Mouse (Mus musculus) right cerebral cortex, postnatal 36 days (tissue): Measurements from ENCODE around the gene Ush1g.

Experiments
- DNase-seq, 2 experiments: peaks; one replicate each; pipeline ENCODE4 v3.0.0; 2022; ENCODE audit warnings: low spot score in 2 of 2, mixed read lengths in 1 of 2

The Ush1g gene

DNA sequence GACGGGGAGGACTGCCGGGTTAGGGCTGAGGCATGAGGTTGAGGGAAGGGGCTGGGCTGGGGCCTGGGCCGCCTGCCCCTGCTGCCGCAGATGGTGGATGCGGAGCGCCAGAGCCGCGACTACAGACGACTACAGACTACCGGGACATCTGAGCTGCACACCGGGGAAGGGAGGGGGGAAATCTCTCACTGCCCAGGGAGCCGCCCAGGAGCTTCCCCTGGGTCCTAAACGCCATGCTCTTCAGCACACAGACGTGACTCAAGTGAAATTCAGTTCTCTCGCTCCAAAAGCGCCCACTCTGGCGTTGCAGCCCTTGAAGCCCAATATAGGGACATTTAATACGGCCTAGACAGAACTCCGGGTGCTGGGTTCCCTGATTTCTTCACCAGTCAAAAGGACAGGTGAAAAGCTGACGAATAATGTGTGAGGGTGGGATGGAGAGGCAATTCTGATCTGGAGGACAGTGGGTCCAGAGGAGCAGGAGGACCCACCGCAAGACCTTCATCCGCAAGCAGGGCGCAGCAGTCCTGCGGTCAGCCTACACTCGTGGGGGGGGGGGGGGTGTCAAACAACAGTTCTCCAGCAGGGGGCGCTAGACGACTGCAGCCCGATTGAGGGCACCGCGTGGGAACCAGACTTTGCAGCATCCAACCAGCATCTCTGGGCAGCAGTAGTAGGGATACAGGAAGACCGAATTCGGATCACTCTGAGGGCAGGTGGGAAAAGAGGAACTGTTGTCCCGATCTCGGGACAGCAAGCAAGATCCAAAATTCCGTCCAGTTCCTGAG, at the start of gene Ush1g:
Ush1g (minus strand) TSS at position 136 of the 788 bp plus-strand sequence.
- DNase-seq, result no peak

DNA sequence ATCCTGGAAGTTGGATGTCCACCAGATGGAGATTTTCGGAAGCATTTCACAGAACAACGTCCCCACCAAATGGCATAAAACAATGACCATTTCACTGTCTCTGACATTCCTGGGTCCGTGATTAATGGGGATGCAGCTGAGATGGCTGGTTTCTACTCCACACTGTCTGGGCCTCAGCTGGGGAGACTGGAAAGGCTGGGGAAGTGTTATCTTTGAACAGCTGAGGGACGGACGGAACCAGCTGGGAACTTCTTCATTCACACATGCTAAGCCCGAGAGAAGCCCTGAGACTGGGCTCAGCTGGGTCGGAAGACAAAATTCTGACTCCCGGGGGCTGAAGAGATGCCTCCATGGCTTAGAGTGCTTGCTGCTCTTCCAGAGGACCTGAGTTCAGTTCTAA, 49.5 kb upstream of the Ush1g start:
- no peak for DNase-seq

DNA sequence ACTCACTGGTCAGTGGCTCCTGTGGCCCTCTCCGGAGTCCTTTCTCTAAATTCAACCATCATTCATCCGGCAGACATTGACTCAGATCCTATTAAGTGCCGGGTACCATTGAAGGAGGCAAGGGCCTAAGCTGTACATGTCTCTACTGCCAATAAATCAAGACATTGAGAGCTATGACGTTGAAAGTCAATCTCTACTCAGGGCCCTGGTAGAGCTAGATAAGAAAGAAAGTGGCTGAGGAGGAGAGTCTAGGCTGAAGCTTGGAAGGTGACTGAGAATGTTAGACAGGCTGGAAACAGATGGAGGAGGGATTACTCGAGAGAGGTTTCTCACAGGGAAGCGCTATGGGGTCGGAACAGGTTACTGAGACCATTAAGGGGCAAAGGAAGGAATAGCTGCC, 48.5 kb upstream of the Ush1g start:
- DNase-seq, result no peak

DNA sequence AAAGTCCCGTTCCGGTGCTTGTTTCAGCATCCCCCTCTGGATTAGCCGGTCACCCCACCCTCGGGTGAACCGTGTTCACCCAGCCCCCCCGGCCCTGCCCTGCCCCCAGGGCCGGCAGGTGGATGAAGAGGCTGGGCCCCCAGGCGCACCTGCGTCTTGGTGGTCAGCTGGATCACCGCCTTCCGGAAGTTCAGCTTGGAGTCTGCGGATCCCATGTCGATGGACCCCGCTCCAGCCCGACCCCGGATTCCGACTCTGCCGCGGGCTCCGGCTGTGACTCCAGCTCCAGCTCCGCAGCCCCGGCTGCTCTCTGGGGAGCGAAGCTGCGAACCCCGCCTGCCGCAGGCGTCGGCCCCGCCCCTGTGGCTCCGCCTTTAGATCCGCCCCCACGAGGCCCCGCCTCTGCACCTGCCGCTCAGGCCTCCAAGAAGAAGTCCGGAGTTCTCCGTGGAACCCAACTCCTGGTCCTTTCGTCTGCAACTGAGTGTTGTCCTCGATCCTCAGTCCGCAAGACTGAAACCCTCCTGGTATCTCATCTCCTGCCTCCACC, 45.6 kb upstream of the Ush1g start, which contains the start of gene Hid1:
Hid1 (minus strand) TSS at position 362 of the 550 bp plus-strand sequence.
- peak; percentile 83 to 84 for DNase-seq

DNA sequence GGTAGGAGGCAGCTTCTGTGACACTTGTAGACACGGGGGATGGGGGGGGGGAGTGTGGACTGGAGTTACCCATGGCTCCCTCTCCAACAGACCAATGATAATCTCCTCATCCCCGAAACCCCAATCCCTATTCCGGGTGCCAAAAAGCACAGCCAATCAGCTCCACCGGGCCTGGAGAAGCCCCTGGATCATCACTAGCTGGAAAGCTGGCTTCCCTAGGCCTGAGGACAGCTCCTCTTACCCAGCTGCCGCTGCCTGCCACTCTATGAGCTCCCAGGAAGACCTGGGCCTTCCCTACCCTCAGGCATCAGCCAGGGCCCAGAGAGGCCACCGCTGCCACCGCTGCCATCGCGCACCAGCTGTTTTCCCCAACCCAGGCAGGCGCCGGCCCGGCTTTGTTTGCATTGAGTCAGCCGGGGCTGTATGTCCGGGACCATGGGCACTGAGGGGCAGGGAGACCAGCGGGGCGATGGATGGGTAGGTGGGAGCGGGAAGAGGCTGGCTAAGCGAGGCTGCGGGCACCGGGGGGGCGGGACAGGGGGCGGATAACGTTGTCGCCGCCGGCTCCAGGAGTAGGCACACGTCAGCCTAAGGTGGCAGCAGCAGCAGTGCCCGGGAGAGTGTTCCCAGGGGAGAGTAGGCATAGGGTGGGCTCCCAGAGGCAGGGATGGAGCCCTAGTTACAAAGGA, 45.0 kb upstream of the Ush1g start:
- DNase-seq, result peak; percentile 60 to 64

DNA sequence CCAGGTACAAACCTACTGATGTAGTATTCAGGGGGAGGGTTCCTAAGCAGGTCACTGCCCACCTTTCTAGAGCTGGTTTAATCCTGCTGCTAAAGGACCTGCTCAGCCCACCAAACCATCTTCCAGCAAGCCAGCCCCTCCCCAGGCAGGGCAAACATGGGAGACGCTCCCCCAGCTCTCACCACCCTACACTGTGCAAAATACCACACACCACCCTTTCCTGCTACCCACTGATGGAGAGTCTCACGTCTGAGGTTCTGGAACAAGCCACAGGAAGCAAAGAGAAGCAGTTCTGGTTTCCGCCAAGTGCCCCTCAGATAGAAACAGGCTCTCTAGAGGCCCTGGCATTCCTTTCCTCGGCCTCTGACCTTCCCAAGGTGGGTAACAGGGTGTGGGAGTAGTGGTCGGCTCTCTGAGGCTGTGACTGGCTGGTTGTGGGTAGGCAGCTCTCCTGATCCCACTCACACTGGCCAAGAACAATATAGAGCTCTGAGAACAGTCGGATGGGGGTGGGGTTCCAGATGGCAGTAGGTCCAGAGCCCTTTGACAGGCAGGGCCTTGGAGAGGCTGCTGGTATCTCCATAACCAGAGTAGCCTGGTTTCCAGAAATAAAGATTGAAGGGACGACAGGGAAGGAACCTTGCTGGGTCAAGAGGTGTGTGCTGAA, 44.3 kb upstream of the Ush1g start:
- DNase-seq, result no peak

DNA sequence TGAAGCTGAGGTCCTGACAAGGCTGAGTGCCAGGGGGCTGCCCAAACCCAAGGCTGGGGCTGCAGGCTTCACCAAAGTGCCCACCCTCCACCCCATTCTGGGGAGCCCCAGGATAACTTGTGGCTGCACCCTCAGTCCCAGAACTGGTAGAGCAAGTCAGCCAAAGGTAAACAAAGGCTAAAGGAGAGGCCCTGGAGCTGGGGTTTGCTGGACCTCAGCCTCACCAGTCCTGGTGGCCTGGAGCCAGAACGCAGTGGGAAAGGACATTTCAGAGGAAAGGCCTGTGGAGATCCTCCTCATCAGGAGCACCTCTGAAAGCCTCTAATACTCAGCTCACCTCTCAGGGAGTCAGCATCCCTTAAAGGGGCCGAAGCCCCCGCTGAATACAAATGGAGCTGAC, 42.3 kb upstream of the Ush1g start:
- DNase-seq, result no peak

DNA sequence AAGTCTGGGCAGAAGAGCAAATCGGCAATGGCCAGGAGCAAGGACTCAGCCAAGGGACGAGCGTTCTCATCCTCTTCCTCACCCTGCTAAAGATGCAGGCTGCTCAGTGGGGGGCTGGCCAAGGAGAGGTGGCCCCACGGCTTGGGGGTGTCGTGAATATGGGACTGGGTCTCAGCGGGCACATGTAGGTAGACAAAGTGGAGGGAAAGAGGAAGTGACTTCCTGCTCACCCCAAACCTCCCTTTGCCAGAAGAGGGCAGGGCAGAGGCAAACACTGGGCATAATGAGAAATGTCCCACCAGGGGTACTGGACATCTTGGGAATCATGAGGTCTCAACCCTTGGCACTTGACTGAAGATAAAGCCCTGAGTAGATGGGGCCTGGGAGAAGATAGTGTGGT, 37.9 kb upstream of the Ush1g start:
- no peak for DNase-seq

DNA sequence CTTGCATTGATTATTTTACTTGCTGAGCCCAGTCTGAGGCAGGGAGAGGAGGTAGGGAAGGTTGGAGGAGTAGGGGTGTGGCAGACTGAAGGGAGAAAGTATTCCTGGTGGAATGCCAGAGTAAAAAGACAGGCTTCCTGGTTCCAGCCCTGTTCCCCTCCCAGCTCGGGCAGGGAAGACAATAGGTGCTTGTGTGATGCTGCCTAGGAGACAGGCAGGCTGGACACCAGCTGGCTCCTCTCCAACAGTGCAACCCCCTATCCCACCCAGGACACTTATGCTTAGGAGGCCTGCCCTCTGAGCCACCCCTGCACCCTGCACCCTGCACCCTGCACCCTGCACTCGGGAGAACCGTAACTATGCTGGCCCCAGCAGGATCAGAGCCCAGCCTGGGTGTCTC, 37.5 kb upstream of the Ush1g start:
- DNase-seq, result no peak

DNA sequence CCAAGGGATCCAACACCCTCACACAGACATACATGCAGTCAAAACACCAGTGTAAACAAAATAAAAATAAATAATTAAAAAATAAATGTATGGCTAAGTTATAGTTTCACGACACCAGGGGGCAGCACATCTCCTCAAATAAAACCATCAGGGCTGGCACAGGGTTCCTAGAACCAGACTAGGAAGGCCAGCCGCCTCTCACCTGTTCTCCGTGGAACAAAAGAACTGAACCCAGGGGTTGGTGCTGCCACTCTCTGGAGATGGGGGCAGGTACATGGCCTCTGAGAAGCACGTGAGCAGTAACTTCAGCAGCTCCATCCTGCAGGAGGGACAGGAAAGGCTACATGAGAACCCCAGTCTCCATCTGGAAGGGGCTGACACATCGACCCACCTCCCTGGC, 36.6 kb upstream of the Ush1g start:
- DNase-seq, result peak in 1 of 2 experiments; percentile 29

DNA sequence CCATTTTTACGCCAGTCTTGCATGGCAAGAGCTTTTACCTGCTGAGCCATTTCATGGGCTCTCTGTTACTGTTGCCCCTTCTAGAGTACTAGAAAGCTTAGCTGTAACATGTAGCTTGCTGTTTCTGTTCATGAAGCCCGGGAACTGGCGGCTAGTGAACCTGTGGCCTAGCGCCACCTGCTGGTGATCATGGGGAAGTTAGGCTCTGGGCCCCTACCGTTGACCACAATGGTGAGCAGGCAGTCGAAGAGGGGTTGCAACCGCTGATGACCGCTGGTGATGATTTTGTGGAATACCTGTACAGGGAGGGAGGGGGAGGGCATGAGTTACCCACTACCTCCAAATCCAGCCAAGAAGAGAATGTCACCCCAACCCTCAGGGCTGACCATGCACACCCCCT, 32.3 kb upstream of the Ush1g start:
- no peak for DNase-seq

DNA sequence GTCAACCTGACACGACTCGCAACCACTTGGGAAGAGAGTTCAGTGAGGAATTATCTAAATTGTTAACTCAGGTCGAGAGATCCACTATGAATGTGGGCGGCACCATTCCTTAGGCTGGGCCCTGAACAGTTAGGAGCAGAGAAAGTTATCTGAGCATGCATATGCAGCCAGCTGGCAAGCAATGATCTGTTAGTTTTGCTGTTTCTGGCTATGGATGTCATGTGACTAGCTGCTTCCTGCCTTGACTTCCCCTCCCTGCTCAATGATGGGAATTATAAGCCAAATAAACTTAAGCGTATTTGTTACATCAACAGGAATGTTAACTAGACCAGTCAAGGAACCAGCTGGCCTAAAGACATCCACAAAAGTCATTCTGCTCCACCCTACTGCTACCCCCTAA, 31.5 kb upstream of the Ush1g start:
- DNase-seq, result no peak

DNA sequence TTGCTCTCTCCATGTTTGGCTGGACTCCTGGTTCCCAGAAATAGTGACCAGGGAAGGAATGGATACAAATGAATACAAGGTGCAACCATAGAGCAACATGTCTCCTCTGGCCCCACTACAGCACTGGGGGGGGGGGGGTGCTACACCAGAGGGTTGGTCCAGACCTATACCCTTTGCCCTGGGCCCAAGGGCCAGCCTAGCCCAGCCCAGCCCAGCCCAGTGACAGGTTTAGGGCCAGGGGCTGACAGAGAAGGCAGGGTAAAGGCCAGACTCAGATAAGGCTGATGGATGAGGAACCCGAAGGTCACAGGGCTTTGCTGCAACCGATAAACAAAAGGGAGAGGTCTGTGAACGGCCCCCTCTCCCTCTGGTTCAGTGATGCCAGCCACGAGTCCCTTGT, 28.1 kb upstream of the Ush1g start:
- no peak for DNase-seq

DNA sequence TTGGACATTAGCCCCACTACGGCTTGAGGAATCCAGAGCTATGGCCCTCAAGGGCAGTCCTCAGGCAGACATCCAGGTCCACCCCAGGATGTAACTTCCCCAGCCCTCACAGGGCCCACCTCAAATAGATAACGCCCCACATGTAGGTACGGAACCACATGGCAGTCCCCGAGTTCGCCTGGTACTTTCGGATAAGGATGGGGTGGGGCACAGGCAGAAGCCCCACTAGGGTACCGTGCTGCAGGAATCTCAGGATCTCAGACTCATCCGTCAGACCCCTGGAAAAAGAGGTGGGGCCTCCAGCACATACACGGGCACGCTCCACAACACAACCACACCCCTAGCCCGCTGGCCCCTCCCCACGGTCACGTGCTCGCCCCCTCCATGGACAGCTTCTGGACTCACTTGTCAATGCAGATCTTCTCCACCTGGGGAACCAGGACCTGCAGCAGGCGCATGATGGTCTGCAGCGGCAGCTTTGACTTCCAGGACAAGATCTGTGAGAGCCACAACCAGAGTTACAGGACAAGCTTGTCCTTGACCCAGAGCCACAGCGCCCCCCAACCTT, 26.9 kb upstream of the Ush1g start:
- DNase-seq, result no peak

DNA sequence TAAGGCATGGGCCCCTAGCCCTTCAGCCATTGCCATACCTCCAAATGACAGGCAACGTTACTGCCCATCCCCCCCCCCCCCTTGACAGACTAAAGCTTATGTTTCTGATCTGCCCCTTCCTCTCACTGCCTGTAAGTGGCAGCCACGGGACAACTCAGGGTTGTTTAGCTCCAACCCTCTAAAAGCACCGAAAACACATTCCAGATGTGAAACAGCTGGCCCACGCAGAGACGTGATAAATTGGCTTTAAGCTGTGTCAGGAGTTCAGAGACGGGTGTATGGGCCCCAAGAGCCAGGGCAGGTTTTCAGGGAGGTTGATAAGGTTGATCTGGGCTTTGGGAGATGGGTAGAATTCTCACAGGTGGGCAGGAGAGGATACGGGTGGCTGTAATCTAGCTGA, 23.7 kb upstream of the Ush1g start:
- DNase-seq, result no peak

DNA sequence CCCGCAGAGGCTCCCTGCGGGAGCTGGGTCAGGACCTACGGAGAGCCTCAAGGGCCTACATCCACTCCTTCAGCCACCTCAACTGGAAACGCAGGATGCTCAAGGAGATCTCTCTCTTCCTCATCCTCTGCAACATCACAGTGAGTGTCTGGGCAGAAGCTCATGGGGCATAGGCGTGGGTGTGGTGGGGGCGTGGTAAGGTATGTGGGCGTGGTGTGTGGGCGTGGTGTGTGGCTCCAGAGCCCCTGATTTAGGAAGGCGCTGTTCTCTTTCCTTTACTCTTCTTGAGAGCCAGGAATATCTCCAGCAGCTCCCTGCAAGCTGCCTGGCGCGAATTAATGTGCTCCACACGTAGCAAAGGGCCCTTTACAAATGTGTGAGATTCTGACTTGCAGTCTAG, 23.1 kb upstream of the Ush1g start:
- DNase-seq, result no peak

DNA sequence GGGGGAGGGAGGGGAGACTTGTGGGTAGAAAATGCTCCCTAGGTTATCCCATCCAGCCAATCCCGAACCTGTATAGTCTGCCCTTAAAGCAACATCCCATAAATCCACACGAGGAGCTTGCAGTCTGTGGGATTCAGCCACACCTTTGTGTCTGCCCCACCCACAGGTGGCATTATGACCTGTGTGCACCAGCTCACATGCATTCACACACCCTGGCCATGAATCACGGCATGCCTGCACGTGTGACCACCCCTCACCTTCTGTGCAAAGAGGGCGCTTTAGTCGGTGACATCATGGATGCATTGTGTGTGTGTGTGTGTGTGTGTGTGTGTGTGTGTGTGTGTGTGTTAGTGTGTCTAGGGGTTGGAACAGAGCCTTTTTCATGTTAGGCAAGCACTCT, 20.0 kb upstream of the Ush1g start:
- DNase-seq, result no peak

DNA sequence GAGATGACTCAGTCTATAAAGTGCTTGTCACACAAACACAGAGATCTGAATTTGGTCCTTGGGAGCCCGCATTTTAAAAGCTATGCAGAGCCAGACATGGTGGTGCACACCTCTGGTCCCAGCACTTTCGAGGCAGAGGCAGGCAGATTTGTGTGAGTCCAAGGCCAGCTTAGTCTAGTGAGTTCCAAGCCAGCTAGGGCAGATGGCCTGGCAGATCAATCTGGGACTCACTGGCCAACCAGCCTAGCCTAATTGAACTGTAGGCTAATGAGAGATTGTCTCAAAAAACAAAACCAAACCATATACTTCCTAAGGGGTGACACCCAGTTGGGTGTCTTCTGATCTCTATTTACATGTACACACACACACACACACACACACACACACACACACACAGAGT, 19.4 kb upstream of the Ush1g start:
- DNase-seq, result no peak

DNA sequence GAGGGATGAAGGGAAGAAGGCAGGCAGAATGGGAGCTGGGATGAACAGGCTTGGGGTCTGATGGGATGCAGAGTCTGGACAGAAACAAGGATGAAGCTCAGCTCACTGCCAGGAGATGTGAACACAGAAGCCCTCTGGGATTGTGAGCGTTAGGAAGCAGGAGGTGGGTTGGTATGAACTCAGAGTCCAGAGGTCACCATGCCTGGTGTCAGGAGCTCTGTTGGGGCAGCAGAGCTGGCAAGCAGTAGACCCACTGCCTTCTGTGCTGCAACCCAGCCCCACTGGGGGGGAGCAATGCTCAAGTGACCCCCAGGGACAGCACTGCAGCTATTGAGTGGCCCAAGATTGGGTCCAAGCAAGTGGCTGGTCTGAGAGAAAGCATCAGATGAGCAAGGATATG, 16.0 kb upstream of the Ush1g start:
- no peak for DNase-seq

DNA sequence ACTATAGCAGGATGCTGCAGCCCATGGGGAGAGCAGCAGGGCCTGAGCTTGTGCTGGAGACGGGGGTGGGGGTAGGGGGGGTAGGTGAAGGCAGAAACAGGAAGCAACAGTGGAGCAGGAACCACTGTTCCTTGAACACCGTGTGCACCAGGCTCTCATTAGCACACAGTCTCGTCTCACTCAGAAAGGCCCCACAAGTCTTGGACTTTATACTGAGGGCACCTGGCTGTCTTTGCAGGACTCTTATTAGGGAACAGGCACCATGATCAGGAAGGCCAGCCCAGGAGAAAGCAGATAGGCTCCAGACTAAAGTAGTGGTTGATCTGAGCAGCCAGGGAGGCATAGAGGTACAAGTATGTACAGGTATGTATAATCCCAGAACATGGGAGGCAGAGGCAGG, 15.5 kb upstream of the Ush1g start:
- DNase-seq, result no peak

DNA sequence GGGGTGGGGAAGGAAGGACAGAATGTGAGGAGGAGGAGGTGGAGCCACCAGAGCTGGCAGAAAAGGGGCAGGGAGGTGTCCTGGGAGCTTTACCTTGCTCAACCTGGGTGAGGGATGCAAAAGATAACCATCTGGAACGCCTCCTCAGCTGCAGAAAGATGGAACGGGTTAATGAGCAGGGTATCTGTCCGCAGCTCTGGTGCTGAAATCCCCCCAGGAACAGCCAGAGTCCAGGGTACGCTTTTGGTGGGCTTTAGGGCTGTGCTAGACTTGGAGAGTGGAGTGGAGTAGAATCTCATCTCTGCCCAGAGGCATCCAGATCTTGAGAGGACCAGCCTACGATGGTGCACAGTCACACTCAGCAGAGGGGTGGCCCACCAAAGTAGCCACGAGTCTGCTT, 14.3 kb upstream of the Ush1g start:
- no peak for DNase-seq

DNA sequence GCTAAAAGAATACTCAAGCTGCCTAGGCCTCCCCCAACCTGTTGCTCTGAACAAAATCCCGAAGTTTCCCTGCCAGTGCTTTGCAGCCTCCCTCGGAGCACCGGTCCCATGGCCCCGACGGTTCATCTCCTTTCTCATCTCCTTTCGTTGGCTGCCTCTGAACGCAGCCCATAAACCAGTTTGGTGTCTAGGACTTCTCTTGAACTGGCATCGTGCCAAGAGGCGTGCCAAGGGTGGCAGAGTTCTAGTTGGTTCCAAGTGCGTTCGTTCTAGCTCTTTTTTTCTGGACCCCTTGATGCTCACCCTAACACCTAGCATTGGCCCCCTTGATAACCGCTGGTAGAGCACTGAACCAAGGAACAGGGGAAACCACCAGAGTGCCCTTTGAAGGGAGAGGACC, 13.4 kb upstream of the Ush1g start:
- no peak for DNase-seq
